Mouse (Mus musculus): ENCODE data around the gene Mitf.

Gene Mitf

DNA sequence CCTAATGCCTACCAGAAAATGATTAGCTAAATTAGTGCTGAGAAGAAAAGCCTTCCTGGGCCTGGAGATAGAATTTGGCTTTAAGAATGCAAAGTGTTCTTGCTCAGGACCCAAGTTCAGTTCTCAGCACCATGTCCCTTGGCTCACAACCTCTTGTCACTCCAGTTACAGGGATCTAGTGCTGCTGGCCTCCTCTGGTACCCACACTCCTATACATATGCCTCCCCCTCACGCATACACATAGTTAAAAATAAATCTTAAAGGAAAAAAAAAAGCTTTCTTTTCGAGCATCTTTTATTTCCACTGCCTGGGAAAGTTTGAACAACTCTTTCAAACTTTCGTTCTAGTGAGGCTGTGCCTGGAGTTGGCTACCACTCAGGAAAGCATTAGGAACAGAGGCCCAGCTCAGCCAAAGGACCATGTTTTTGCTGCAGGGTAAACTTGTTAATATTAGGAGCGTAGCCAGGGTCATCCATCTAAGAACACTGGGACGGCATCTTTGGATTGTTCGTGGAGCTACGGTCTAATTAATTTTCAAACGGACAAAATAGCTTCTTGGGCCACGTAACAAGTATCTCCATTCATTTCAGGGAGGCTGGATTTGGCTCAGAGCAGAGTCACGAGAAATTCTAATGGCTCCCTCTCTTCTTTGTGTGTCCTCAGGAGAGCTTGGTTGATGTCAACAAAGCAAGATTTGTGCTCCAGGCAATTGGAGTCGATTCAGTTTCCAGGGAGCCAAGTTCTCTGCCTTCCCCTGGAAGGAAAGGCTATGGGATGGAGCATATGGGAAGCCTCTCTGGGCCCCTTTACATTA lies 239.7 kb downstream of the Mitf start:
- DNase-seq (ENCODE audit: low read depth, low spot score), result peak; percentile 45

- DNase-seq (ENCODE audit: low read depth, low spot score), result peak; percentile 8
Measured at GRCm38 (mm10) chr6:98047741-98048140, 240.9 kb downstream of the Mitf start.

DNA sequence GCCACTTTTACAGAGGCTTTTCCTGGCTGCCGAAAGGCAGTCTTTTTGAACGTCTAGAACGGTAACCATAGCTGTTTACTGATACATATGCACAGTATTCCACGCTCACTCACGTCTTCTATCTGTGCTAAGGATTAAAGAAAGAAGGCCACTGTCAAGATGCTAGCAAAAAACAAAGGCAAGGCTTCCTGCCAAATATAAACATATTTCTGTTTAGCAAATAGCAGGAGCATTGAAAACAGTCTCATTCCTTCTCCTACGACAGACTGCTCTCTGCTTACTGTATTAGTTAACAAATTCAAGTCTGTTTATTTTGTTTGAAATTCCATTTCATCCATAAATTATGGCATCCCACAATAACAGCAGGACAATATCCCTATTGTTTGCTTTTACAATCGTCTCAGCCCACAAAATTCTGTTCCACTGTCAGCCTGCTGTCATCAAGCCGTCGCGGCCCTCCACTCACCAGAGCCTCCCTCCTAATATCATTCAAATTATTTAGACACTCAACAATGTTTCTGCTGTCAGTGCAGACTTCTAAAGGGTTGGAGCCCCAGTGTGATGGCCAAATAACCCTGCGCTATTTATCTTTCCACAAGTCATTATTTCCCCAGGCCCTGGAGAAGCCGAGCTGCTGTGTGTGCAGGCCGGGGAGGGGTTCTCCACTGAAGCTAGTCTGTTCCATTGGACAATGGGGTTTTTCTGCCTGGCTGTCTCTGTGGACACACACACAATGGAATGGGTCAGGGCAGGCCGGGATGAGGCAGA lies 242.0 kb downstream of the Mitf start:
- DNase-seq (ENCODE audit: low read depth, low spot score), result no peak

DNA sequence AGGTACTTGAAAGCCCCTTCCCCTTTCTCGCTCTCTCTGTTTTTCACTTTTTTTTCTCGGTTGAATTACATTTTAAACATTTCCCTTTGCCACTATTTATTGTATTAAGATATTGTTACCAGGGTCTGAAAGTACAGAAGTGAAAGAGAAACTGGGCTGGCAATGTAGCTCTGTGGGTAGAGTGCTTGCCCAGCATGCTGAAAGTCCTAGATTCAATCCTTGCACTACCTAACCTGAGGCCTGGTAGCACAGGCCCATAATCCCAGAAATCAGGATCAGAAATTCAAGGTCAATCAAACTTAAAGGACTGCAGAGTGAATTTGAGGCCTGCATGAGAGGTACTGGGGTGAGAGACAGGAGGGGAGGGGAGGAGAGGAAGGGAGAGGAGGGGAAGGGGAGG lies 242.7 kb downstream of the Mitf start:
- no peak for DNase-seq (ENCODE audit: low read depth, low spot score)

- no peak for DNase-seq (ENCODE audit: low read depth, low spot score)
Measured at GRCm38 (mm10) chr6:98061878-98062277, 255.0 kb downstream of the Mitf start.

- no peak for DNase-seq (ENCODE audit: low read depth, low spot score)
Measured at GRCm38 (mm10) chr6:98064926-98065325, 258.1 kb downstream of the Mitf start.

GRCm38 (mm10) chr6:98066420-98066819 lies 259.6 kb downstream of the Mitf start:
- no peak for DNase-seq (ENCODE audit: low read depth, low spot score)

Measured in skeletal muscle tissue, adult 2 months (tissue).